Mouse (Mus musculus) frontal cortex, adult 2 months (tissue): ENCODE results near the gene Ctsa. TPM values are rescaled to one million over a fixed set of nuclear protein-coding genes. Genes with fewer than 3 reads are reported as not detected.
"Not testable (repeated sequence)": the region's sequence is repeated elsewhere in the genome, so short reads cannot be mapped to it uniquely, and the experiment has no call there.

Source experiments
- DNase-seq, 2 experiments: peaks; one replicate each; pipeline ENCODE4 v3.0.0; 2022; ENCODE audit warnings: low spot score in 1 of 2; ENCODE audit errors: extremely low spot score in 1 of 2
- polyA plus RNA-seq: library from polyadenylated mRNA; depleted of rRNA; stranded (reverse); fragments of >200 nt; gene quantifications from 2 replicates; pipeline ENCODE4 v1.2.3, GENCODE M21; 2012; rRNA removed

Ctsa gene
- polyA plus RNA-seq, 1 experiment = 194 TPM

DNA sequence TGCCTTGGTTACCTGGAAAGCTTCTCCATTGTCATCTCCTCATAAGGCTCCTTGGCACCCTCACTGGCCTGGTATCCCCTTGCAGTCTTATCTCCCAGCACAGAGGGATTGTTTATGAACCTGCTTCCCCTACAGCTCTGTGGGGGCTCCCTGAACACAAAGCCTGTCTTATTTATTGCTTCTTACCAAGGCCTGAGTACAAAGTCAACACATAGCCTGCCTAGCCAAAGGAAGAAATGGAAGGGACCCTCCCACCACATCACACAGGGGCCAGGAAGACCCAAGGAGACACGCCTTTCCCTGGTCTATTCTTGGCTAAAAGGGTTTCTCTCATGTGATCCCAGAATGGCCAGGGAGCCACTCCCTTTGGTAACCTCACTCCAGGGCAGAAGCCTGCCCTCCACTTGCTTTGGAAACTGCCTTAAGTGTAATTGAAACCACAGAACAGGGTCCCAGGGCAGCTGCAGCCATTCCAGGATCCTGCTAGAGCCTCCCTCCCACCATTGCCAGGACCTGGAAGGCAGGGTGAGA is 41.6 kb downstream of the Ctsa start:
- no peak for DNase-seq

DNA sequence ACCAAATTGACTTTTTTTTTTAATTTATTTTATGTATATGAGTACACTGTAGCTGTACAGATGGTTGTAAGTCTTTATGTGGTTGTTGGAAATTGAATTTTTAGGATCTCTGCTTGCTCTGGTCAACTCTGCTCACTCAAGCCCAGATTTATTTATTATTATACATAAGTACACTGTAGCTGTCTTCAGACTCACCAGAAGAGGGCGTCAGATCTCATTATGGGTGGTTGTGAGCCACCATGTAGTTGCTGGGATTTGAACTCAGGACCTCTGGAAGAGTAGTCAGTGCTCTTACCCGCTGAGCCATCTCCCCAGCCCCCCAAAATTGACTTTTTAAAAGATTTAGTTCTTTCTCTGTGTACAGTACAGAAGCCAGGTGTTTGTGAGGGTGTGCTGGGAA is 43.0 kb downstream of the Ctsa start:
- not testable (repeated sequence) for DNase-seq

DNA sequence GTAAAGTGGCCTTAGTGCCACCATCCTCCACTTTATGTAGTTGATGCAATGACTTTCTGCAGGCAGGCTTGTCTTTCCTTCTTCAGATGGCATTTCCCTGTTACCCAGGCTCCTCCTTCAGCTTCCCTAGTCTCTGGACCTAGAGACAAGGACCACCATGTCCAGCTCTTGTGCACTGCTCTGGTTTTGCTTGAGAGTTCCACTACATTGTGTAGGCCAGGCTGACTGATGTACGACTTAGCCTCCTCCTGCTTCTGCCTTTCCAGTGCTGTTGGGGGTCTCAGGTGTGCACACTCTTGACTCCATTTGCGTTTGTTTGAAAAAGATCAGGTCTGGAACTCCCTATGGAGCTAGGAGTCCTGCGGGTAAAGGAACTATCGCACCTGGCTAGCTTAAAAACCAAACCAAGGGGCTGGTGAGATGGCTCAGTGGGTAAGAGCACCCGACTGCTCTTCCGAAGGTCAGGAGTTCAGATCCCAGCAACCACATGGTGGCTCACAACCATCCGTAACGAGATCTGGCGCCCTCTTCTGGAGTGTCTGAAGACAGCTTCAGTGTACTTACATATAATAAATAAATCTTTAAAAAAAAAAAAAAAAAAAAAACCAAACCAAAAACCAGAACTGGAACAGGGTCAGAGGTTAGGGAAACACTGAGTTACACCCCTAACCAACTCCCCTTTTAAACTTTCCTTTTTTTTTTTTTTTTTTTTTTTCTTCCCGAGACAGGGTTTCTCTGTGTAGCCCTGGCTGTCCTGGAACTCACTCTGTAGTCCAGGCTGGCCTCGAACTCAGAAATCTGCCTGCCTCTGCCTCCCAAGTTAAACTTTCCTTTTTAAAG is 44.9 kb downstream of the Ctsa start:
- DNase-seq = not testable (repeated sequence)

DNA sequence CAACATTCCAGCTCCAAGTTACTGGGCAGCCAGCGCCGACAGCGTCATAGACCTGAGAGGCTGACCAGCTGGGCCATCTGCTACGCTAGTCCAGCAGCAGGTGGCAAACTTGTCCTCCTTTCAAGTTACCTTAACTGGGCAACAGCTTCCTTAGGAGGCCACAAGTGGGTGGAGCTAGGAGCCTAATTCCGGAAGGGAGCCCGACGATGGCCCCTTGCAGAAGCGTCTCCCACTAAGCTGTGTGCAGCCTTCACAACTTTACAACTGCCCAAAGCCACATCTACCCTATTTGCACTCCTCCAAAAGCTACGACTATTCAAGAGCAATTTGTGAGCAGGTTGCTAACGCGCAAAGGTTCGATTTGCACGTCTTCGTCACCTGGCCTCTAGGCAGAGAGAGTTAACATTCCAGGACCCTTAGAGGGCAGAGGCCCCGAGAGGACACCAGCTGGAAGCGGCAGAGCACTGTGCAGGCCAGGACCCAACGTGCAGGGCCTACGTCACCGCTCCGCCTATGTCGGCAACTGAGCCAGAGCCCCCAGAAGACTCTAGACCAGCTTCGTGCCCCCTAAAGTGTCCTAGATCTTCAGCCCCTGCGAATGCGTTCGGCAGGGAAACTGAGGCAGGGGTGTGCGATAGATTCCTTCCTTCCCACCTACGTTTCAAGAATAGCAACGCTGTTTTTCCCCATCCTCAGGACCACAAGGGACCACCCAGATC is 46.0 kb downstream of the Ctsa start:
- peak in 1 of 2 experiments; percentile 44 for DNase-seq

- peak; percentile 68 to 94 for DNase-seq
Measured at GRCm38 (mm10) chr2:164879228-164879567, 46.5 kb downstream of the Ctsa start, which contains the start of gene Pcif1. TSS of gene Pcif1 (plus strand) at chr2:164879304.

DNA sequence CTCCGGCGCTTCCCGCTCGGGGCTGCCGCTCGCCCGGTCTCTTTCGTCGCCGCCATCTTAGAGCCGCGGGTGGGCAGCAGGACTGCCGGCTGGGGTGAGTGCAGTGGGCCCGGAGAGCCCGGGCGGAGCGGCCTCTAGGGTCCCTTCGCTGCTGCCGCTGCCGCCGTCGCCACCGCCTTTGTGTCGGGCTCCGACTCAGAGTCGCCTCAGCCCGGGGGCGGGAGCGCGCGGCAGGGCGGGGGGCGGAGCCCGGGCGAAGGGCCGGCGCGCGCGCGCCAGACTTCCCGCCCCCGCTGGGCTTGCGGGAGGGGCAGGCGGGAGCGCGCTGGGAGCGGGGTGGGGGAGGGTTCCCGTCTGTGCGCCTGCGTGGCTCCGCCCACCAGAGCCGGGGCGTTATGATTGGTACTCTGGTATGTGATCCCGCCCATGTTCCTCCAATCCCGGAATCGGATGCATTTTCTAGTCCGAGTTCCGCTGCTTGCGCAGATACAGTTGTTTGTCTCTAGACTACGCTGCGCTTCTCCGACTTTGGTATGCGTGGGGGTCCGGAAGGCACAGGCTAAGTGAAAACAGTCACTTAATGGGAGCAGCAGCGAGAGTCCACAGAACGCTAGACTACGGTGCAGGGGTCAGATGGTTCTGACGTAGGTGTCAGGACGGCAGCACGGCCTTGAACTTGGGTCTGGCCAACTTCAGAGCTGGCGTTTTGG is 47.0 kb downstream of the Ctsa start:
- DNase-seq = peak; percentile 93 to 96

- DNase-seq = no peak
Measured at GRCm38 (mm10) chr2:164882619-164883018, 49.9 kb downstream of the Ctsa start.

- DNase-seq = peak in 1 of 2 experiments; percentile 88
Measured at GRCm38 (mm10) chr2:164885788-164886187, 53.1 kb downstream of the Ctsa start.

- DNase-seq = peak in 1 of 2 experiments; percentile 39
Measured at GRCm38 (mm10) chr2:164886617-164887016, 53.9 kb downstream of the Ctsa start.

DNA sequence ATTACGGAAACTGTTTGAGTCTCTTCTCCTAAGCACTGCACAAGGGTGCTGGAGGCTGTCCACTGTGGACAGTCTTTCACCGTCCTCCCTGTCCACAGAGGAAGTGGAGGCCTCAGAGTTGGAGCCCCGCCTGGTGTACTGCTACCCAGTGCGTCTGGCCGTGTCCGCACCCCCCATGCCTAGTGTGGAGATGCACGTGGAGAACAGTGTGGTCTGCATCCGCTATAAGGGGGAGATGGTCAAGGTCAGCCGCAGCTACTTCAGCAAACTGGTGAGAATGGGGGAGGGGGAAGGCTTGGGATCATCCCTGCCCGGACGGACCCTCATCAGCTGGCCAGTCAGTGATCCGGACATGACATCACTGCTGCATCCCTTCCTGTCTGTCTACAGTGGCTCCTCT is 56.3 kb downstream of the Ctsa start:
- no peak for DNase-seq

DNA sequence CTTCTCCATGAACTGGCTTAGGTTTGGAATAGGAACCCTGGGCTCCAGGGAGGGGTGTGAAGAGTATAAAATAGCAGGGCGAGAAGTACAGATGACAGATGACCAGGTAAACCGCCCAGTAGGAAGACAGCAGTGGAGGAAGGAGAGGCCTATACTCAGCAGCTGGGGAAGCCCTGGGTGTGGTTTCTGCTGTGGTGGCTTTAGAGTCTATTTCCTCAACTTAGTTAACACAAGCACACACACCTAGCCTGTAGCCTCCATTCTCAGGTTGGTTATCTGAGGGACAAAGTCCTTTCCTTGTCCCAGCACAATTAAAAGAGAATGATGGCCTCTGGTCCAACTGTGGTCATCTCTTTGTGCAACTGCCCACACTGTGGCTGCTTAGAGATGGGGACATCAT is 57.3 kb downstream of the Ctsa start:
- DNase-seq = no peak

Other genes with a start within 250 kb of the Ctsa start
- gene Wfdc6a, start 247.4 kb upstream of the Ctsa start, polyA plus RNA-seq = 0.12 TPM in 1 of 2 replicates, not detected in the other
- gene Eppin, start 239.3 kb upstream of the Ctsa start, polyA plus RNA-seq = not detected in 2 replicates
- gene Wfdc6b, start 219.4 kb upstream of the Ctsa start, polyA plus RNA-seq = not detected in 2 replicates
- gene Wfdc8, start 219.2 kb upstream of the Ctsa start, polyA plus RNA-seq = not detected in 2 replicates
- not detected in 2 replicates for gene Wfdc16, start 194.1 kb upstream of the Ctsa start, polyA plus RNA-seq
- gene Wfdc10, start 176.8 kb upstream of the Ctsa start, polyA plus RNA-seq = not detected in 2 replicates
- not detected in 2 replicates for gene Wfdc9, start 176.3 kb upstream of the Ctsa start, polyA plus RNA-seq
- gene Wfdc11, start 158.8 kb upstream of the Ctsa start, polyA plus RNA-seq = not detected in 2 replicates
- gene Wfdc13, start 147.8 kb upstream of the Ctsa start, polyA plus RNA-seq = not detected in 2 replicates
- not detected in 2 replicates for gene Spint4, start 134.4 kb upstream of the Ctsa start, polyA plus RNA-seq
- not detected in 2 replicates for gene Spint5, start 117.6 kb upstream of the Ctsa start, polyA plus RNA-seq
- 2.4 and 3.3 TPM in 2 replicates for gene Wfdc3, start 86.9 kb upstream of the Ctsa start, polyA plus RNA-seq
- gene Dnttip1, start 86.9 kb upstream of the Ctsa start, polyA plus RNA-seq = 44.3 and 46.4 TPM in 2 replicates
- 2.0 and 2.8 TPM in 2 replicates for gene Ube2c, start 63.0 kb upstream of the Ctsa start, polyA plus RNA-seq
- gene Tnnc2, start 52.9 kb upstream of the Ctsa start, polyA plus RNA-seq = 0.96 and 3.9 TPM in 2 replicates
- 59.9 and 60.9 TPM in 2 replicates for gene Snx21, start 47.0 kb upstream of the Ctsa start, polyA plus RNA-seq
- gene Acot8, start 28.0 kb upstream of the Ctsa start, polyA plus RNA-seq = 29.4 and 35.0 TPM in 2 replicates
- gene Zswim3, start 27.8 kb upstream of the Ctsa start, polyA plus RNA-seq = 7.7 and 7.9 TPM in 2 replicates
- gene Zswim1, start 10.2 kb upstream of the Ctsa start, polyA plus RNA-seq = 18.5 and 19.3 TPM in 2 replicates
- 0.69 TPM in 1 of 2 replicates, not detected in the other for gene Spata25, start 4.3 kb upstream of the Ctsa start, polyA plus RNA-seq
- gene Neurl2, start 583 bp downstream of the Ctsa start, polyA plus RNA-seq = 6.6 and 6.9 TPM in 2 replicates
- 154 and 170 TPM in 2 replicates for gene Pltp, start 24.8 kb downstream of the Ctsa start, polyA plus RNA-seq
- gene Pcif1, start 46.4 kb downstream of the Ctsa start, polyA plus RNA-seq = 47.4 and 47.7 TPM in 2 replicates
- 31.6 and 34.6 TPM in 2 replicates for gene Zfp335, start 78.9 kb downstream of the Ctsa start, polyA plus RNA-seq
- 1.2 and 1.3 TPM in 2 replicates for gene Mmp9, start 107.9 kb downstream of the Ctsa start, polyA plus RNA-seq
- gene Slc12a5, start 127.9 kb downstream of the Ctsa start, polyA plus RNA-seq = 345 and 356 TPM in 2 replicates
- gene Ncoa5, start 202.0 kb downstream of the Ctsa start, polyA plus RNA-seq = 57.4 and 67.1 TPM in 2 replicates
- 1.5 and 1.8 TPM in 2 replicates for gene Cd40, start 222.8 kb downstream of the Ctsa start, polyA plus RNA-seq